Mouse (Mus musculus) neural tube, embryonic 15.5 days (tissue): ENCODE results near the gene Mapk8ip1. TPM values are rescaled to one million over a fixed set of nuclear protein-coding genes. Genes with fewer than 3 reads are reported as not detected.
A peak's percentile ranks its signal among the peaks of the same experiment; 100 is the strongest.

Experiments
- ATAC-seq: fragments of 200-750 bp; cut with Nextera tagmentation; 2 replicates; pipeline ENCODE4 v1.8.0; 2017; ENCODE audit warnings: mild to moderate bottlenecking, moderate TSS enrichment, moderate library complexity; ENCODE audit not compliant: low FRiP score
- H3K27ac ChIP-seq: fragments of 300-500 bp; sonication (generic); replicated peaks from 2 replicates; pipeline ENCODE4 v1.5.1; 2015; ENCODE audit warnings: mild to moderate bottlenecking, inconsistent platforms
- H3K27me3 ChIP-seq: fragments of 300-500 bp; sonication (generic); replicated peaks from 2 replicates; pipeline ENCODE4 v1.6.1; 2015; ENCODE audit warnings: inconsistent platforms
- H3K36me3 ChIP-seq: fragments of 300-500 bp; sonication (generic); 2 replicates; pipeline ENCODE4 v1.6.1; 2015; ENCODE audit warnings: inconsistent platforms
- H3K4me1 ChIP-seq: fragments of 300-500 bp; sonication (generic); 2 replicates; pipeline ENCODE4 v1.6.1; 2015; ENCODE audit warnings: inconsistent platforms
- H3K4me2 ChIP-seq: fragments of 300-500 bp; sonication (generic); 2 replicates; pipeline ENCODE4 v1.6.1; 2015; ENCODE audit warnings: inconsistent platforms, mild to moderate bottlenecking, moderate library complexity
- H3K4me3 ChIP-seq: fragments of 300-500 bp; sonication (generic); replicated peaks from 2 replicates; pipeline ENCODE4 v1.5.1; 2015; ENCODE audit warnings: mild to moderate bottlenecking, inconsistent platforms
- H3K9ac ChIP-seq: fragments of 300-500 bp; sonication (generic); replicated peaks from 2 replicates; pipeline ENCODE4 v1.6.1; 2015; ENCODE audit warnings: mild to moderate bottlenecking, inconsistent platforms
- H3K9me3 ChIP-seq: fragments of 300-500 bp; sonication (generic); replicated peaks from 2 replicates; pipeline ENCODE4 v1.6.1; 2016; ENCODE audit warnings: inconsistent platforms
- whole genome bisulfite sequencing: fragments of 180-500 bp; shearing (Covaris S2); methylation state at CpG from one replicate; pipeline ENCODE4 v1.1.7; 2015; ENCODE audit warnings: mixed read lengths; 5-methylcytosine and 5-hydroxymethylcytosine counted together
- microRNA-seq: library from miRNA; unstranded; fragments of <30 nt; microRNA quantifications from one replicate; pipeline ENCODE4, GENCODE M21; 2017
- polyA plus RNA-seq: library from polyadenylated mRNA; unstranded; fragments of >200 nt; fragmentation: Nextera tagmentation; extraction: Ambion mirVana; gene quantifications from 2 replicates; pipeline ENCODE4 v1.2.1, GENCODE M21; 2015

Gene Mapk8ip1
- polyA plus RNA-seq, 1 experiment from 2014 or later = 169 TPM

GRCm38 (mm10) chr2:92349589-92350425, 51.3 kb downstream of the Mapk8ip1 start:
- 68% methylated on average over 6 of the region's 6 CpGs for WGBS

DNA sequence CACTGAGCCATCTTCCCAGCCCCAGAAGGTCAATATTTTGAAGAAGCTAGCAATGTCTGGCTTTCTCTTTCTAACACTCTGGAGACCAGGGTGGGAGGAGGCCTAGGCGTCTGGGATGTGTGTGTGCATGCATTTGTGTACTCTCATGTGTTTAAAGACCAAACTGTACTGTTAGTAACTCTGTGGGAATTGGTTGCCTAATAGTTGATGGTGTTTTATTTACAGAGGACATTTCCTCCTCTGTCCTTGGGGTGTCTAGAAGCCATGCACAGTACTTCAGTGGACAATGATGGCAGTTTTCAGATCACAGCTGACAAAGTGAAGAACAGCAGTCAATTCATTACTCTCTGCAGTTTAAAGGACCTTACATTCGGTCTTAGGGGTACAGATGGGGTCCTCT, 53.9 kb downstream of the Mapk8ip1 start:
- H3K36me3 ChIP-seq = peaks cover 51% of the 10 kb centered on the region

More at GRCm38 (mm10) chr2:92349589-92350425, 51.3 kb downstream of the Mapk8ip1 start:
- H3K4me3 ChIP-seq = no peak overlapping the region
- peak overlapping the region; percentile 54 for H3K27ac ChIP-seq
- H3K9ac ChIP-seq = no peak overlapping the region
- ATAC-seq = peak; percentile 54; the same call in 1 of the 2 replicates
- H3K4me1 ChIP-seq = peaks cover 25% of the 10 kb centered on the region
- H3K9me3 ChIP-seq = no peaks in the 10 kb centered on the region
- no peak overlapping the region for H3K4me2 ChIP-seq
- H3K36me3 ChIP-seq = peaks cover 53% of the 10 kb centered on the region
- H3K27me3 ChIP-seq = no peaks in the 10 kb centered on the region

GRCm38 (mm10) chr2:92342418-92342817, 58.6 kb downstream of the Mapk8ip1 start:
- H3K27ac ChIP-seq = no peak overlapping the region
- H3K36me3 ChIP-seq = peaks cover 24% of the 10 kb centered on the region
- no peak overlapping the region for H3K4me2 ChIP-seq
- no peaks in the 10 kb centered on the region for H3K27me3 ChIP-seq
- no peak overlapping the region for H3K4me3 ChIP-seq
- no peaks in the 10 kb centered on the region for H3K4me1 ChIP-seq
- H3K9ac ChIP-seq = no peak overlapping the region
- no peaks in the 10 kb centered on the region for H3K9me3 ChIP-seq
- no peak for ATAC-seq

More for the DNA sequence above, 53.9 kb downstream of the Mapk8ip1 start:
- H3K9ac ChIP-seq = no peak overlapping the region
- 87% methylated on average over 2 of the region's 2 CpGs for WGBS
- no peak for ATAC-seq
- no peak overlapping the region for H3K4me2 ChIP-seq
- H3K9me3 ChIP-seq = no peaks in the 10 kb centered on the region
- H3K27me3 ChIP-seq = no peaks in the 10 kb centered on the region
- no peak overlapping the region for H3K27ac ChIP-seq
- H3K4me1 ChIP-seq = peaks cover 21% of the 10 kb centered on the region
- no peak overlapping the region for H3K4me3 ChIP-seq

Small RNAs within 50 kb of the gene (microRNA-seq; reads per million reads assigned to microRNA genes)
- gene Mir7000 = not detected

Other genes starting within 250 kb of the Mapk8ip1 start
- 39.1 and 39.7 TPM in 2 replicates for gene Pex16, start 26.6 kb downstream of the Mapk8ip1 start, polyA plus RNA-seq
- gene Large2, start 26.4 kb downstream of the Mapk8ip1 start, polyA plus RNA-seq = 0.95 and 2.5 TPM in 2 replicates
- 7.1 and 8.0 TPM in 2 replicates for gene 1700029I15Rik, start 18.7 kb downstream of the Mapk8ip1 start, polyA plus RNA-seq
- gene Cry2, start 32.8 kb upstream of the Mapk8ip1 start, polyA plus RNA-seq = 43.0 and 46.0 TPM in 2 replicates
- gene Slc35c1, start 59.3 kb upstream of the Mapk8ip1 start, polyA plus RNA-seq = 16.6 and 22.1 TPM in 2 replicates
- gene Chst1, start 198.4 kb upstream of the Mapk8ip1 start, polyA plus RNA-seq = 24.0 and 25.2 TPM in 2 replicates